Mouse (Mus musculus) midbrain, embryonic 16.5 days (tissue): ENCODE measurements around the gene Cnot2. TPM values are rescaled to one million over a fixed set of nuclear protein-coding genes. Genes with fewer than 3 reads are reported as not detected.
A peak's percentile ranks its signal among the peaks of the same experiment; 100 is the strongest.
"Not testable (repeated sequence)": the region's sequence is repeated elsewhere in the genome, so short reads cannot be mapped to it uniquely, and the experiment has no call there.

Experiments
- ATAC-seq: fragments of 200-750 bp; cut with Nextera tagmentation; 2 replicates; pipeline ENCODE4 v1.8.0; 2017; ENCODE audit warnings: moderate TSS enrichment
- H3K27ac ChIP-seq: fragments of 300-500 bp; sonication (generic); 2 replicates; pipeline ENCODE4 v1.5.1; 2014; ENCODE audit warnings: mild to moderate bottlenecking, low read length, mixed read lengths
- H3K27me3 ChIP-seq: fragments of 300-500 bp; sonication (generic); 2 replicates; pipeline ENCODE4 v1.6.1; 2014; ENCODE audit warnings: low read depth, low read length, mixed read lengths; ENCODE audit not compliant: control insufficient read depth, insufficient read depth
- H3K36me3 ChIP-seq: fragments of 300-500 bp; sonication (generic); 2 replicates; pipeline ENCODE4 v1.6.1; 2014; ENCODE audit warnings: mild to moderate bottlenecking, low read length, moderate library complexity, mixed read lengths; ENCODE audit not compliant: control insufficient read depth, insufficient read depth
- H3K4me1 ChIP-seq: fragments of 300-500 bp; sonication (generic); 2 replicates; pipeline ENCODE4 v1.6.1; 2014; ENCODE audit warnings: mild to moderate bottlenecking, low read length, mixed read lengths; ENCODE audit not compliant: control insufficient read depth, insufficient read depth
- H3K4me2 ChIP-seq: fragments of 300-500 bp; sonication (generic); 2 replicates; pipeline ENCODE4 v1.6.1; 2014; ENCODE audit warnings: mild to moderate bottlenecking, low read length, mixed read lengths
- H3K4me3 ChIP-seq: fragments of 300-500 bp; sonication (generic); 2 replicates; pipeline ENCODE4 v1.5.1; 2014; ENCODE audit warnings: low read depth, mild to moderate bottlenecking, low read length, moderate library complexity, mixed read lengths
- H3K9ac ChIP-seq: fragments of 300-500 bp; sonication (generic); 2 replicates; pipeline ENCODE4 v1.6.1; 2014; ENCODE audit warnings: low read depth, low read length, mixed read lengths
- H3K9me3 ChIP-seq: fragments of 300-500 bp; sonication (generic); replicated peaks from 2 replicates; pipeline ENCODE4 v1.6.1; 2014; ENCODE audit warnings: mild to moderate bottlenecking, low read length, mixed read lengths; ENCODE audit not compliant: control insufficient read depth, poor library complexity, severe bottlenecking
- WGBS: fragments of 180-500 bp; shearing (Covaris S2); extraction: QIAGEN DNeasy Blood & Tissue Kit; methylation state at CpG from one replicate; pipeline ENCODE4 v1.1.7; 2014; 5-methylcytosine and 5-hydroxymethylcytosine counted together
- polyA plus RNA-seq: library from polyadenylated mRNA; unstranded; fragments of >200 nt; fragmentation: Nextera tagmentation; extraction: Ambion mirVana; gene quantifications from 2 replicates; pipeline ENCODE4 v1.2.1, GENCODE M21; 2015

The Cnot2 gene
- polyA plus RNA-seq, 1 experiment from 2014 or later = 94.2 TPM

DNA sequence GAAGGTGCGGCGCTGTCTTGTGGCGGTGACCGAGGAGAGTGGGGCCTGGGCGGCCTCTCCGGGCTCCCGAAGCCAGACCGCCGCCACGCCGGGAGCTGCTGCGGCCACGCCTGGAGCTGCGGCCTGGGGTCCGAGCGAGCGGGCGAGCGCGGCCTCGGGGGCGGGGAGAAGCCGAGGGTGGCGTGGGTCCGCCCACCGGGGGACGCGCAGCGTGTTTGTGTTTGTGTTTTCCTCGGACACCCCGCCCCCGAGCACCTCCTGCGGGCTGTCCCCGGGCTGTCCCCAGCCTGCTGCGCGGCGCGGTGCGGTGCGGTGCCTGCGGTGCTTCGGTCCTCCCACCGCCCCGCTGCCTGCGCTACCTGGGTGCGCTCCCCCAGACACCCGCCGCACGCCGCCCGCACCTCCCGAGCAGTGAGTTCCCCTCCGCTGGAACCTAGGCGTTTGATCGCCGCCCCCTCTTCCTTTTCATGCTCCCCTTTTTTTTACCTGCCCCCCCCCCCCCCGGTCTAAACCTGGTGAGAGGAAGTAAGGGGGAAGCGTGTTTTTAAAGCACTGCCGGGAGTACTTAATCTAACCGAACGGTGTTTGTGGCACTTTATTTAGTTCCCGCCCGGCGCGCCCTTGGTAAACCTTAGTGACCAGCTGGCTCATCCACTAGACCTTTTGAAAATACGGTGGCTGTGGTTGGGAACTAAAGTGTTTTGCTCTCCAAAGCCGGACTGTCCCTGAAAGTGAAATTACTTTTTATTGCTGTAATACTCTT, 589 bp upstream of the Cnot2 start:
- H3K9ac ChIP-seq = peak overlapping the region; percentile 98
- peaks cover 21% of the 10 kb centered on the region for H3K4me1 ChIP-seq
- H3K4me3 ChIP-seq = peak overlapping the region; percentile 95
- peak; percentile 86 for ATAC-seq
- under 1% methylated on average over 56 of the region's 67 CpGs for WGBS
- H3K4me2 ChIP-seq = peak overlapping the region; percentile 82
- H3K36me3 ChIP-seq = peaks cover 3% of the 10 kb centered on the region; the same call in 1 of the 2 replicates
- H3K9me3 ChIP-seq = no peaks in the 10 kb centered on the region
- H3K27me3 ChIP-seq = no peaks in the 10 kb centered on the region
- H3K27ac ChIP-seq = peak overlapping the region; percentile 97

DNA sequence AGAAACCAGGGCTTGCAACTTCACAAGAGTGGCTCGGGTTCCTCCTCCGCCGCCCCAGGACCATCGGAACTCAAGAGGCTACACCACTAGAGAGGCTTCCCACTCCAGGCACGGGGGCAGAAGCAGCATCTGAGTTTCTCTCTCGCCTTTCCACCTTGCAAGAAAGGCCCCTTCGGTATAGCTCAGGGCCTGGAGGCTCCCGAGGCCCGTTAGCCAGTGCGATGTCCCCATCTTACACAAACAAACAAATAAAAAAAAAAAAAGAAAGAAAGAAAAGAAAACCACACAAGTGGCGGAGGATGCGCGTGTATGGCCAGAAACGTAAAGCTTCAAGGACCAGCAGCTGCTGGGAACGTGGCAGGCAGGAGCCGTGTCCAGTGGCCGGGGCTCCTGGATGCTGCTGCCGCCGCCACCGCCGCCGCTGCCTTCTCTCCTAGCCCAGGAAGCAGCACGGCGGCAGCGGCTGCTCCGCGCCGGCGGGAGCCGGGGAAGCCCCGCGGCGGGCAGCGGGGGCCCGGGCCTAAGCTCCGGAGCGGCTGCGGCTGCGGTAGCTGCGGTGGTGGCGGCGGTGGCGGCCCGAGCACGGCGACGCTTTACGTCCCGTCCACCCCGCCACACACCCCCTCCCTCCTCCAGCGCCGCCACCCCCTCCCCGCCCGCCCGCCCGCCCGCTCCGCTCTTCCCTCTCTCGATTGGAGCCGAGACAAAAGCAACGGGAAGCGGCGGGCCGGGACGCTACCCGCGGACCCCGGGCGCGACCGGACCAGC, 536 bp downstream of the Cnot2 start:
- ATAC-seq = peak; percentile 90
- Histone ChIP-seq H3K4me1 (peaks cover 21% of the 10 kb centered on the region), H3K9me3 (no peaks in the 10 kb centered on the region), H3K4me3 (peak overlapping the region; percentile 95), H3K36me3 (peaks cover 3% of the 10 kb centered on the region; the same call in 1 of the 2 replicates), H3K27me3 (no peaks in the 10 kb centered on the region), H3K9ac (peak overlapping the region; percentile 98), H3K4me2 (peak overlapping the region; percentile 85), H3K27ac (peak overlapping the region; percentile 97)
- under 1% methylated on average over 39 of the region's 71 CpGs for WGBS

DNA sequence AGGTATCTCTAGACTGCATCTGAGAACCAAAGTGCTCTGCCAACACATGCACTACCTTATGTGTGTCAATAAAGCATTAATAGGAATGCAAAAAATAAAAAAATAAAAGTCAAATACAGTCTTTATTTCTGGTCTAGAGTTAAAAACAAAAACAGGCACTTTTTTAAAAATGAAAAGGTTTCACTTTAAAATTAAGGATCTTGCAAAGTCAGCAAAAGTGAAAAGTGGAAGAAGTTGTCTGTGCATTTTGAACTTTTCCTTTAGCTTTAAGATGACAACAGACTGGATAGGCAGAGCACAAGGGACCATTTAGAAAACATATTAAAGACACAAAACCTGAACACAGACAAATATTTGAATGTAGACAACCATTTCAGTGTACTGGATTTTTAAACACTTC, 1.8 kb downstream of the Cnot2 start:
- H3K4me2 ChIP-seq = peak overlapping the region; percentile 17; the same call in 1 of the 2 replicates
- no peaks in the 10 kb centered on the region for H3K9me3 ChIP-seq
- peaks cover 24% of the 10 kb centered on the region for H3K4me1 ChIP-seq
- ATAC-seq = no peak
- no peak overlapping the region for H3K4me3 ChIP-seq
- H3K36me3 ChIP-seq = no peaks in the 10 kb centered on the region
- H3K9ac ChIP-seq = no peak overlapping the region
- no peaks in the 10 kb centered on the region for H3K27me3 ChIP-seq
- H3K27ac ChIP-seq = no peak overlapping the region

DNA sequence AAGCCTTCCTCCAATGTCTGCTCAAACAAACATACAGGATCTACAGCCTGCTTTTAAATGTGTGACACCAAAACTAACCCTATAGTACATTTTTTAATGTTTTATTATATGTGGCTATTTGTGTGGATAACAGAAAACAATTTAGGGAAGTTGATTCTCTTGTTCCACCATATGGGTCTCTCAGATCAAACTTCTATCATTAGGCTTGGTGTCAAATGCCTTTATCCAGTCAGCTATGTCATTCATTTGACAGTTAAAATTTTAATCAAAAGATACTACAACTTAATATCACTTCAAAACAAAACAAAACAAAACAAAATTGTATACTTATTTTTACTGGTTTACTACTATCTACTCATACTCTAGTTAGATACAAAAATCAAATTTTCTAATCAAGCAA, 2.9 kb downstream of the Cnot2 start:
- Histone ChIP-seq H3K9ac (no peak overlapping the region), H3K36me3 (no peaks in the 10 kb centered on the region), H3K4me1 (peaks cover 24% of the 10 kb centered on the region), H3K4me3 (no peak overlapping the region), H3K4me2 (no peak overlapping the region), H3K27ac (no peak overlapping the region), H3K27me3 (no peaks in the 10 kb centered on the region), H3K9me3 (no peaks in the 10 kb centered on the region)
- no peak for ATAC-seq

DNA sequence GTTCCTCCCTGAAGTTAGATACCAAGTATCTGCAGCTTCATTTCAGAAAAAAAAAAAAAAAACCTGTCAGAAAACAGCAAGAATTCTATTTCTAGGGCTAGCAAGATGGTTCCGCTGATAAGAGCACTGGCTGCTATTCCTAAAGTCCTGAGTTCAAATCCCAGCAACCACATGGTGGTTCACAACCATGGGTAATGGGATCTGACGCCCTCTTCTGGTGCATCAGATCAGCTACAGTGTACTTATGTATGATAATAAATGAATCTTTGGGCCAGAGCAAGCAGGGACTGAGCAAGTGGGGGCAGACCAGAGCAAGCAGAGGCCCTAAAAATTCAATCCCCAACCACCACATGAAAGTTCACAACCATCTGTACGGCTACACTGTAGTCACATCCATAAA, 4.1 kb downstream of the Cnot2 start:
- no peak overlapping the region for H3K4me2 ChIP-seq
- H3K27me3 ChIP-seq = no peaks in the 10 kb centered on the region
- no peak overlapping the region for H3K4me3 ChIP-seq
- H3K36me3 ChIP-seq = no peaks in the 10 kb centered on the region
- no peaks in the 10 kb centered on the region for H3K9me3 ChIP-seq
- H3K4me1 ChIP-seq = peaks cover 17% of the 10 kb centered on the region
- no peak overlapping the region for H3K27ac ChIP-seq
- WGBS = 86% methylated on average over 3 of the region's 3 CpGs
- no peak overlapping the region for H3K9ac ChIP-seq
- no peak for ATAC-seq

DNA sequence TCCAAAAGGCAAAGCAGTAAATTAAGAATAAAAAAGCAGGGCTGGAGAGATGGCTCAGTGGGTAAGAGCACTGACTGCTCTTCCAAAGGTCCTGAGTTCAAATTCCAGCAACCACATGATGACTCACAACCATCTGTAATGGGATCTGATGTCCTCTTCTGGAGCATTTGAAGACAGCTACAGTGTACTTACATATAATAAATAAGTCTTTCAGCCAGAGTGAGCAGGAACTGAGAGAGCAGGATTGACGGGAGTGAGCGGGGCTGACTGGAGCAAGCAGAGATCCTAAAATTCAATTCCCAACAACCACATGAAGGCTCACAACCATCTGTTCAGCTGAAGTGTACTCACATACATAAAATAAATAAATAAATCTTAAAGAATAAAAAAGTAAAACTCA, 5.2 kb downstream of the Cnot2 start:
- H3K4me1 ChIP-seq = peaks cover 17% of the 10 kb centered on the region
- not testable (repeated sequence) for H3K9ac ChIP-seq, H3K36me3 ChIP-seq, H3K4me3 ChIP-seq, H3K27me3 ChIP-seq, H3K4me2 ChIP-seq, ATAC-seq, H3K9me3 ChIP-seq, H3K27ac ChIP-seq
- WGBS = 97% methylated on average over 2 of the region's 2 CpGs

DNA sequence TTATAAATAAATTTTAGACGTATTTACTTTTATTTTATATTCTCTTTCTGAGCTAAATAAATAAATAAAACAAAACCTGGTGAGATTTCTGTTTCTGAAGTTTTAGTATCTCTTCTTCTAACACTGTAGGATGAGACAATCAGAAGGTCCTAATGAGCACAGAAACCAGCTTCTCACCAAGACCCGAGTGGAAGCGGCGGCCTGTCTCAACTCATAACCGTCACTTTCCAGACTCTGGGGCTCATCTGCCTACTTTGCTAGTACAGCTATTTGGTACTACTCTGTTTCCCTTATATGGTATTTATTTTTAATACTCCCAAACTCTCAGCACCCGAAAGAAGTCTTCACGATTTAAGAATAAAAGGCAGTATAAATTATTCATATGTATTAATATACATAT, 10.8 kb downstream of the Cnot2 start:
- H3K36me3 ChIP-seq = no peaks in the 10 kb centered on the region
- no peak overlapping the region for H3K4me2 ChIP-seq
- no peaks in the 10 kb centered on the region for H3K9me3 ChIP-seq
- H3K27ac ChIP-seq = no peak overlapping the region
- ATAC-seq = no peak
- H3K27me3 ChIP-seq = no peaks in the 10 kb centered on the region
- H3K4me3 ChIP-seq = no peak overlapping the region
- H3K4me1 ChIP-seq = peaks cover 11% of the 10 kb centered on the region; the same call in 1 of the 2 replicates
- H3K9ac ChIP-seq = no peak overlapping the region
- 82% methylated on average over 7 of the region's 7 CpGs for WGBS

DNA sequence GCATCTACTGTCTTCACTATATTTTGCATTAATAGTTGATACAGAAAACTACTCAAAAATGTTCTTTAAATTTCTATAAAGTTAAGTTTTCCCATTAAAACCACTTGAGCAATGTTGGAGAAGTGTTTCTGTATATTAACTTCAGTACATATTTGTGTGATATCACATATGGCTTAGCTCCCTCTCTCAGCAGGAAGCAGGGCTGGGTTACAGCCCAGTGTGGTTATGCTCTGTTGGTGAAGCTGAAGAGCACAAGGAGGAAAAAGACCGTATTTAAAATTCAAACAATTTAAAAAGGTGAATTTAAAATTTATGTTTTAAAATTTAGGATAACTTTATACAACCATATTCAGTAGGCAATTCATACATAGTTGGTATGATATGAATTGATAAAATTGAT, 12.8 kb downstream of the Cnot2 start:
- H3K4me2 ChIP-seq = no peak overlapping the region
- H3K4me1 ChIP-seq = 0 out of 2 replicates have a peak, but pooled peaks cover 7% of the 10 kb centered on the region
- no peaks in the 10 kb centered on the region for H3K36me3 ChIP-seq
- WGBS = 72% methylated on average over 1 of the region's 1 CpGs
- no peak overlapping the region for H3K9ac ChIP-seq
- no peaks in the 10 kb centered on the region for H3K9me3 ChIP-seq
- no peak for ATAC-seq
- no peak overlapping the region for H3K4me3 ChIP-seq
- no peaks in the 10 kb centered on the region for H3K27me3 ChIP-seq
- no peak overlapping the region for H3K27ac ChIP-seq
